Mouse (Mus musculus) pancreas, adult 10 weeks (tissue): ENCODE data around the gene Slc5a3. TPM values are rescaled to one million over a fixed set of nuclear protein-coding genes. Genes with fewer than 3 reads are reported as not detected.

ENCODE experiments used
- polyA plus RNA-seq: library from polyadenylated mRNA; stranded (reverse); fragments of 350-450 nt; fragmentation: Illumina TruSeq; extraction: RNeasy Lipid Tissue Mini Kit (QIAGEN cat#74804); gene quantifications from one replicate; pipeline ENCODE4 v1.2.3, GENCODE M21; 2015; ENCODE audit warnings: low read depth, low replicate concordance; ENCODE audit not compliant: insufficient read depth

Slc5a3 gene
- 0.87 TPM for polyA plus RNA-seq

GRCm38 (mm10) chr16:92057852-92058643 lies at the start of gene Slc5a3, which contains the start of the genes Mrps6 and Gm49711:
Gene Slc5a3, plus strand, starts transcription at chr16:92058322.
Gene Mrps6, plus strand, starts transcription at chr16:92058270.
Gene Gm49711, plus strand, starts transcription at chr16:92058316.

Other genes with a start within 250 kb of the Slc5a3 start
- gene Mrps6, start 52 bp upstream of the Slc5a3 start, polyA plus RNA-seq, result 7.2 TPM
- gene Gm49711, start within 50 bp of the Slc5a3 start, polyA plus RNA-seq, result not detected
- gene Kcne2, start 234.1 kb downstream of the Slc5a3 start, polyA plus RNA-seq, result not detected
- gene Smim11, start 243.0 kb downstream of the Slc5a3 start, polyA plus RNA-seq, result 34.1 TPM